Mouse (Mus musculus) adrenal gland (tissue): ENCODE data around the gene Zfp78.
"Not testable (repeated sequence)": the region's sequence is repeated elsewhere in the genome, so short reads cannot be mapped to it uniquely, and the experiment has no call there.

Experiments used
- intact Hi-C: fragments of 180-260 bp; cut with DNase I; formaldehyde crosslinking; loops from one replicate; pipeline ENCODE4 v1.15.1; 2025
- long read RNA-seq, 2 experiments: library from polyadenylated mRNA; unstranded; transcript quantifications; one replicate each; pipeline ENCODE4 v2.0.0; 2020; ENCODE audit warnings: borderline replicate concordance in 1 of 2; ENCODE audit not compliant: insufficient replicate concordance in 1 of 2

Zfp78 gene
- long read RNA-seq, experiment 1, partial matches to known transcripts, result 0 of 2 reads
- long read RNA-seq, experiment 1, other reads (novel, unspliced or antisense), result 1 of 2 reads
- long read RNA-seq, experiment 2, partial matches to known transcripts, result 0 of 2 reads
- long read RNA-seq, experiment 2, other reads (novel, unspliced or antisense), result 0 of 2 reads

GRCm38 (mm10) chr7:6363047-6363488 lies at the start of gene Zfp78:
Gene Zfp78, plus strand, starts transcription at chr7:6363280.
- intact Hi-C loops, result loop anchor here (5.0 kb wide), 1 partner anchor 554 kb away; no protein-coding TSS in a partner anchor

GRCm38 (mm10) chr7:6330458-6331232 lies 32.4 kb upstream of the Zfp78 start:
- intact Hi-C loops, result loop anchor here (5.0 kb wide), 1 partner anchor 43 kb away; the partner anchor contains the start of gene Zfp667

- intact Hi-C loops, result loop anchor here (5.0 kb wide), 1 partner anchor 44 kb away; the partner anchor contains the start of gene Zfp667
Measured at GRCm38 (mm10) chr7:6331233-6331956, 31.7 kb upstream of the Zfp78 start, which contains the start of gene Zfp583. Gene Zfp583, minus strand, starts transcription at chr7:6331285.

- intact Hi-C loops, result no loop called here
Measured at GRCm38 (mm10) chr7:6339865-6340264, 23.2 kb upstream of the Zfp78 start.

GRCm38 (mm10) chr7:6343501-6344071 lies 19.5 kb upstream of the Zfp78 start, which contains the start of gene Gm3854:
Gene Gm3854, plus strand, starts transcription at chr7:6343759.
- intact Hi-C loops, result no loop called here

- intact Hi-C loops, result no loop called here
Measured at GRCm38 (mm10) chr7:6344124-6344523, 19.0 kb upstream of the Zfp78 start.

GRCm38 (mm10) chr7:6358121-6358520 lies 5.0 kb upstream of the Zfp78 start:
- intact Hi-C loops, result loop anchor here (2.0 to 5.0 kb wide), 2 partner anchors 73 to 579 kb away; no protein-coding TSS in a partner anchor

GRCm38 (mm10) chr7:6358937-6359590 lies 4.0 kb upstream of the Zfp78 start:
- intact Hi-C loops, result loop anchor here (2.0 to 5.0 kb wide), 2 partner anchors 72 to 578 kb away; no protein-coding TSS in a partner anchor

GRCm38 (mm10) chr7:6360477-6361060 lies 2.5 kb upstream of the Zfp78 start:
- intact Hi-C loops, result loop anchor here (5.0 kb wide), 1 partner anchor 557 kb away; no protein-coding TSS in a partner anchor

GRCm38 (mm10) chr7:6361756-6362155 lies 1.3 kb upstream of the Zfp78 start:
- intact Hi-C loops, result loop anchor here (5.0 kb wide), 1 partner anchor 556 kb away; no protein-coding TSS in a partner anchor

- intact Hi-C loops, result loop anchor here (5.0 kb wide), 1 partner anchor 555 kb away; no protein-coding TSS in a partner anchor
Measured at GRCm38 (mm10) chr7:6362268-6363046, 623 bp upstream of the Zfp78 start.

GRCm38 (mm10) chr7:6364761-6365160 lies 1.7 kb downstream of the Zfp78 start:
- intact Hi-C loops, result loop anchor here (5.0 kb wide), 1 partner anchor 553 kb away; no protein-coding TSS in a partner anchor

- intact Hi-C loops, result no loop called here
Measured at GRCm38 (mm10) chr7:6367185-6367584, 4.1 kb downstream of the Zfp78 start.

GRCm38 (mm10) chr7:6368146-6368545 lies 5.1 kb downstream of the Zfp78 start:
- intact Hi-C loops, result not testable (repeated sequence)

- intact Hi-C loops, result no loop called here
Measured at GRCm38 (mm10) chr7:6369460-6369859, 6.4 kb downstream of the Zfp78 start.

GRCm38 (mm10) chr7:6372993-6373392 lies 9.9 kb downstream of the Zfp78 start:
- intact Hi-C loops, result no loop called here

GRCm38 (mm10) chr7:6378441-6378840 lies 15.4 kb downstream of the Zfp78 start:
- intact Hi-C loops, result no loop called here

- intact Hi-C loops, result no loop called here
Measured at GRCm38 (mm10) chr7:6381431-6381830, 18.4 kb downstream of the Zfp78 start.

- intact Hi-C loops, result no loop called here
Measured at GRCm38 (mm10) chr7:6383044-6383455, 20.0 kb downstream of the Zfp78 start, which contains the start of gene Zfp28. Gene Zfp28, plus strand, starts transcription at chr7:6383295.
